Comparison of ENCODE assay signal across 9 mouse cellular contexts in the genomic region with DNA sequence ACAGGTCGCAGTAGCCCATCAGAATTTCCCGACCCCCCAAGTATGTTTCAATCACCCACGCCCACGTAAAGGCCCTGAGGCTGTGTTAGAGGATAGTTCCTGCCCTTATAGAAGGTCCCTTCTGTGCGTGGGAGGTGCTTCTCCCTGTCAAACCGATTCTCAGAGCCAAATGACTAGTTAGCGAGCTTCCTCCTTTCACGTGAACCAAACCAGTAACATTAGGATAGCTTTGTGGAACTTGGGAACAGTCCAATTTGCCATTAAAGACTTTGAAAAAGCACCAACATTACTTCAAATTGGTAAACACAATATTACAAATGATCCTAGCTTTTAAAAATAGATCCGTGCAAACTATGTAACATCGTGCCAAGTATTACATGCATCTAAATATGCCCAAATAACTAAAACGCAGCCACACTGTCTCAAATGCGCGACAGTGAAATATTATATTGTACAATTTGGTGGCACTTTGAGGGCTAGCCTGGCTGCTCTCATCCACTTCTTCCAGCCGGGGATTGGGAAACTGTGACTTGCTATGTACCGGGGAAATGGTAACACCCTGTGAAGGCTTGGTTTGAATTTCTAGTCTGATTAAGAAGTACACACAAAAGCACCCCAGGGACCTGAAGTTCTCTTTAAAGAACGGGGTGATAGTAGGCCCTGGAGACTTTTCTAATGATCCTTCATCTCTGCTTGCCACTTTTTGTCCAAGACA. TPM values are rescaled to one million over a fixed set of nuclear protein-coding genes. Genes with fewer than 3 reads are reported as not detected.
DNase-seq lines count a peak whose midpoint lies in the region; ATAC-seq lines count a peak whose summit lies in the region.
"Had no signal": no experiment of that assay in that cellular context is flagged by ENCODE, and none has a peak within 500 bp of the region (broad histone marks: within the 10 kb centered on the region; RNA-seq: fewer than 3 reads in every experiment).

No protein-coding gene starts in this region.

- H3K9ac ChIP-seq in liver, embryonic 13.5 days, result peak overlapping the region; percentile 63
- H3K9ac ChIP-seq in neural tube, embryonic 12.5 days, result no peak overlapping the region

- H3K27me3 ChIP-seq in liver, embryonic 13.5 days, result peaks cover 49% of the 10 kb centered on the region
- peaks cover 27% of the 10 kb centered on the region for H3K27me3 ChIP-seq in neural tube, embryonic 12.5 days (replicated peaks)

- H3K27ac ChIP-seq in liver, embryonic 13.5 days, result no peak overlapping the region
- no peak overlapping the region for H3K27ac ChIP-seq in neural tube, embryonic 12.5 days

- ATAC-seq in granulocyte monocyte progenitor cell, adult 5-6 weeks (replicated peaks; ENCODE audit: poor library complexity, severe bottlenecking), result peak; percentile 22; the same call in 1 of the 2 replicates
- ATAC-seq in liver, embryonic 13.5 days (ENCODE audit: low read depth), result no peak
- no peak for ATAC-seq in neural tube, embryonic 12.5 days (ENCODE audit: low FRiP score, low read depth)

- peak overlapping the region; percentile 56 for H3K4me3 ChIP-seq in liver, embryonic 13.5 days (replicated peaks)
- H3K4me3 ChIP-seq in neural tube, embryonic 12.5 days, result no peak overlapping the region; the same call in 1 of the 2 replicates

- H3K4me2 ChIP-seq in liver, embryonic 13.5 days, result peak overlapping the region; percentile 76
- H3K4me2 ChIP-seq in neural tube, embryonic 12.5 days (replicated peaks), result peak overlapping the region; percentile 74

- 44% methylated on average over 16 of the region's 16 CpGs for WGBS in liver, embryonic 13.5 days (ENCODE audit: insufficient replicate concordance)
- 47% methylated on average over 16 of the region's 16 CpGs for WGBS in neural tube, embryonic 12.5 days

- DNase-seq in heart, adult 11 months, result peak; percentile 88
- no peak for DNase-seq in heart, adult 8-10 months (ENCODE audit: low spot score)
- DNase-seq in liver, embryonic 13.5 days, result no peak
- no peak for DNase-seq in cerebellum, postnatal 14 days
- DNase-seq in natural killer cell, adult 2 months (ENCODE audit: low spot score in 2 of 2), result no peak
- no peak for DNase-seq in frontal cortex, postnatal 25 days (ENCODE audit: low spot score in 2 of 2)

- H3K36me3 ChIP-seq in liver, embryonic 13.5 days, result 0 out of 2 replicates have a peak, but pooled peaks cover under 1% of the 10 kb centered on the region
- 0 out of 2 replicates have a peak, but pooled peaks cover 3% of the 10 kb centered on the region for H3K36me3 ChIP-seq in neural tube, embryonic 12.5 days

- H3K9me3 ChIP-seq in liver, embryonic 13.5 days (replicated peaks), result no peaks in the 10 kb centered on the region
- H3K9me3 ChIP-seq in neural tube, embryonic 12.5 days, result no peaks in the 10 kb centered on the region

- H3K4me1 ChIP-seq in liver, embryonic 13.5 days (replicated peaks), result peaks cover 25% of the 10 kb centered on the region
- peaks cover 14% of the 10 kb centered on the region for H3K4me1 ChIP-seq in neural tube, embryonic 12.5 days

RNA-seq across cellular contexts. Expression of gene Rabif, which starts 19.6 kb away (rescaled TPM):
- total RNA-seq in heart, adult 8-10 months (2022), result 1 to 10 TPM; 7.8 to 9.3 (median 8.2) TPM
- 14.1 and 18.1 TPM in 2 replicates for total RNA-seq in granulocyte monocyte progenitor cell, adult 5-6 weeks (2014; fragmentation: Nextera tagmentation)
- 13.3 and 15.0 TPM in 2 replicates for total RNA-seq in granulocyte monocyte progenitor cell, adult 5-6 weeks (2017)
- 19.8 and 23.9 TPM in 2 replicates for polyA plus RNA-seq in liver, embryonic 13.5 days (2015; fragmentation: Nextera tagmentation; extraction: Ambion mirVana)
- 47.2 and 50.8 TPM in 2 replicates for polyA plus RNA-seq in neural tube, embryonic 12.5 days (2016; fragmentation: Nextera tagmentation; extraction: Ambion mirVana)

RNA-seq across cellular contexts. Expression of gene Mgat4e, which starts 35.4 kb away (rescaled TPM):
- not detected for total RNA-seq in heart, adult 8-10 months (2022)
- total RNA-seq in granulocyte monocyte progenitor cell, adult 5-6 weeks (2014; fragmentation: Nextera tagmentation), result not detected in 2 replicates
- total RNA-seq in granulocyte monocyte progenitor cell, adult 5-6 weeks (2017), result 0.10 TPM in 1 of 2 replicates, not detected in the other
- not detected in 2 replicates for polyA plus RNA-seq in liver, embryonic 13.5 days (2015; fragmentation: Nextera tagmentation; extraction: Ambion mirVana)
- not detected in 2 replicates for polyA plus RNA-seq in neural tube, embryonic 12.5 days (2016; fragmentation: Nextera tagmentation; extraction: Ambion mirVana)
- polyA plus RNA-seq: C2C12 had no signal

RNA-seq across cellular contexts. Expression of gene Kdm5b, which starts 45.9 kb away (rescaled TPM):
- 10 to 100 TPM; 11.0 to 11.9 (median 11.4) TPM for total RNA-seq in heart, adult 8-10 months (2022)
- total RNA-seq in granulocyte monocyte progenitor cell, adult 5-6 weeks (2014; fragmentation: Nextera tagmentation), result 17.4 and 28.4 TPM in 2 replicates
- total RNA-seq in granulocyte monocyte progenitor cell, adult 5-6 weeks (2017), result 15.0 and 16.8 TPM in 2 replicates
- polyA plus RNA-seq in liver, embryonic 13.5 days (2015; fragmentation: Nextera tagmentation; extraction: Ambion mirVana), result 7.6 and 7.7 TPM in 2 replicates
- 108 and 114 TPM in 2 replicates for polyA plus RNA-seq in neural tube, embryonic 12.5 days (2016; fragmentation: Nextera tagmentation; extraction: Ambion mirVana)

RNA-seq across cellular contexts. Expression of gene Klhl12, which starts 58.7 kb away (rescaled TPM):
- total RNA-seq in heart, adult 8-10 months (2022), result 10 to 100 TPM; 20.3 to 23.6 (median 22.7) TPM
- total RNA-seq in granulocyte monocyte progenitor cell, adult 5-6 weeks (2014; fragmentation: Nextera tagmentation), result 7.8 and 9.2 TPM in 2 replicates
- 8.7 and 9.5 TPM in 2 replicates for total RNA-seq in granulocyte monocyte progenitor cell, adult 5-6 weeks (2017)
- polyA plus RNA-seq in liver, embryonic 13.5 days (2015; fragmentation: Nextera tagmentation; extraction: Ambion mirVana), result 34.7 and 37.4 TPM in 2 replicates
- polyA plus RNA-seq in neural tube, embryonic 12.5 days (2016; fragmentation: Nextera tagmentation; extraction: Ambion mirVana), result 31.8 and 33.2 TPM in 2 replicates
